Mouse (Mus musculus): ENCODE data around the gene Lbp. TPM values are rescaled to one million over a fixed set of nuclear protein-coding genes. Genes with fewer than 3 reads are reported as not detected.

Gene Lbp
- 4.4 and 5.1 TPM in 2 replicates for polyA plus RNA-seq (2014; fragmentation: Nextera tagmentation; extraction: Ambion mirVana)

- 0 out of 2 replicates have a peak, but pooled peaks cover 4% of the 10 kb centered on the region for H3K9me3 ChIP-seq (ENCODE audit: control insufficient read depth, low read length)
- H3K9ac ChIP-seq (ENCODE audit: low read length), result no peak within 1 kb of the TSS
- peak; percentile 40 for ATAC-seq (replicated peaks; ENCODE audit: low FRiP score, low TSS enrichment, low read depth)
- H3K27ac ChIP-seq (ENCODE audit: low read depth), result no peak within 1 kb of the TSS
- DNase-seq (ENCODE audit: low spot score), result peak; percentile 68
- peaks cover 8% of the 10 kb centered on the region for H3K4me1 ChIP-seq (replicated peaks; ENCODE audit: control insufficient read depth, insufficient read depth, low read length)
- H3K4me3 ChIP-seq (ENCODE audit: low read depth, low read length), result no peak within 1 kb of the TSS
- H3K27me3 ChIP-seq (replicated peaks; ENCODE audit: control insufficient read depth, insufficient read depth, low read length), result no peaks in the 10 kb centered on the region
- H3K4me2 ChIP-seq (ENCODE audit: low read length), result no peak within 1 kb of the TSS
- 35% methylated on average over 12 of the region's 13 CpGs for WGBS
- H3K36me3 ChIP-seq (ENCODE audit: control insufficient read depth, insufficient read depth, low read length), result no peaks in the 10 kb centered on the region
These were observed at the start of gene Lbp for GRCm38 (mm10) chr2:158305948-158306695. TSS of gene Lbp (plus strand) at chr2:158306493.

GRCm38 (mm10) chr2:158256894-158257293 is 49.4 kb upstream of the Lbp start:
- no peak overlapping the region for H3K4me3 ChIP-seq (ENCODE audit: low read depth, low read length)
- H3K9ac ChIP-seq (ENCODE audit: low read length), result no peak overlapping the region
- H3K36me3 ChIP-seq (ENCODE audit: control insufficient read depth, insufficient read depth, low read length), result no peaks in the 10 kb centered on the region
- H3K27me3 ChIP-seq (replicated peaks; ENCODE audit: control insufficient read depth, insufficient read depth, low read length), result no peaks in the 10 kb centered on the region
- ATAC-seq (replicated peaks; ENCODE audit: low FRiP score, low TSS enrichment, low read depth) (peak; percentile 61; the same call in 1 of the 2 replicates), DNase-seq (ENCODE audit: low spot score) (peak; percentile 61)
- peak overlapping the region; percentile 11; the same call in 1 of the 2 replicates for H3K27ac ChIP-seq (ENCODE audit: low read depth)
- H3K4me2 ChIP-seq (ENCODE audit: low read length), result peak overlapping the region; percentile 25; the same call in 1 of the 2 replicates
- no peaks in the 10 kb centered on the region for H3K9me3 ChIP-seq (ENCODE audit: control insufficient read depth, low read length)
- peaks cover 18% of the 10 kb centered on the region for H3K4me1 ChIP-seq (replicated peaks; ENCODE audit: control insufficient read depth, insufficient read depth, low read length)
- WGBS, result 5% methylated on average over 5 of the region's 5 CpGs

- Histone ChIP-seq H3K9me3 (ENCODE audit: control insufficient read depth, low read length) (no peaks in the 10 kb centered on the region), H3K4me3 (ENCODE audit: low read depth, low read length) (no peak within 1 kb of the TSS), H3K4me2 (ENCODE audit: low read length) (peak within 1 kb of the TSS; percentile 25; the same call in 1 of the 2 replicates), H3K36me3 (ENCODE audit: control insufficient read depth, insufficient read depth, low read length) (no peaks in the 10 kb centered on the region), H3K27ac (ENCODE audit: low read depth) (no peak within 1 kb of the TSS), H3K4me1 (replicated peaks; ENCODE audit: control insufficient read depth, insufficient read depth, low read length) (peaks cover 18% of the 10 kb centered on the region), H3K9ac (ENCODE audit: low read length) (no peak within 1 kb of the TSS), H3K27me3 (replicated peaks; ENCODE audit: control insufficient read depth, insufficient read depth, low read length) (no peaks in the 10 kb centered on the region)
- WGBS, result 58% methylated on average over 18 of the region's 18 CpGs
- DNase-seq (ENCODE audit: low spot score), result no peak
- ATAC-seq (replicated peaks; ENCODE audit: low FRiP score, low TSS enrichment, low read depth), result no peak
These were observed 48.3 kb upstream of the Lbp start, which contains the start of gene Bpi for GRCm38 (mm10) chr2:158258005-158258418. TSS of gene Bpi (plus strand) at chr2:158258094.

GRCm38 (mm10) chr2:158258781-158259180 is 47.5 kb upstream of the Lbp start:
- H3K4me2 ChIP-seq (ENCODE audit: low read length), result no peak overlapping the region
- peak; percentile 52 for ATAC-seq (replicated peaks; ENCODE audit: low FRiP score, low TSS enrichment, low read depth)
- WGBS, result 15% methylated on average over 12 of the region's 12 CpGs

GRCm38 (mm10) chr2:158259498-158259897 is 46.8 kb upstream of the Lbp start:
- H3K4me2 ChIP-seq (ENCODE audit: low read length), result no peak overlapping the region
- no peak for ATAC-seq (replicated peaks; ENCODE audit: low FRiP score, low TSS enrichment, low read depth)
- H3K9me3 ChIP-seq (ENCODE audit: control insufficient read depth, low read length), result no peaks in the 10 kb centered on the region
- H3K4me3 ChIP-seq (ENCODE audit: low read depth, low read length), result no peak overlapping the region
- DNase-seq (ENCODE audit: low spot score), result no peak
- H3K27me3 ChIP-seq (replicated peaks; ENCODE audit: control insufficient read depth, insufficient read depth, low read length), result no peaks in the 10 kb centered on the region
- no peak overlapping the region for H3K9ac ChIP-seq (ENCODE audit: low read length)
- H3K4me1 ChIP-seq (replicated peaks; ENCODE audit: control insufficient read depth, insufficient read depth, low read length), result peaks cover 18% of the 10 kb centered on the region
- 70% methylated on average over 8 of the region's 8 CpGs for WGBS
- no peak overlapping the region for H3K27ac ChIP-seq (ENCODE audit: low read depth)
- H3K36me3 ChIP-seq (ENCODE audit: control insufficient read depth, insufficient read depth, low read length), result no peaks in the 10 kb centered on the region

More at GRCm38 (mm10) chr2:158258781-158259180, 47.5 kb upstream of the Lbp start:
- no peak overlapping the region for H3K9ac ChIP-seq (ENCODE audit: low read length)
- peak; percentile 90 for DNase-seq (ENCODE audit: low spot score)
- no peak overlapping the region for H3K4me3 ChIP-seq (ENCODE audit: low read depth, low read length)
- H3K9me3 ChIP-seq (ENCODE audit: control insufficient read depth, low read length), result no peaks in the 10 kb centered on the region
- peaks cover 18% of the 10 kb centered on the region for H3K4me1 ChIP-seq (replicated peaks; ENCODE audit: control insufficient read depth, insufficient read depth, low read length)
- H3K36me3 ChIP-seq (ENCODE audit: control insufficient read depth, insufficient read depth, low read length), result no peaks in the 10 kb centered on the region
- H3K27ac ChIP-seq (ENCODE audit: low read depth), result no peak overlapping the region
- H3K27me3 ChIP-seq (replicated peaks; ENCODE audit: control insufficient read depth, insufficient read depth, low read length), result no peaks in the 10 kb centered on the region

- Histone ChIP-seq H3K27me3 (replicated peaks; ENCODE audit: control insufficient read depth, insufficient read depth, low read length) (no peaks in the 10 kb centered on the region), H3K4me3 (ENCODE audit: low read depth, low read length) (no peak overlapping the region), H3K4me2 (ENCODE audit: low read length) (no peak overlapping the region), H3K27ac (ENCODE audit: low read depth) (no peak overlapping the region), H3K9me3 (ENCODE audit: control insufficient read depth, low read length) (no peaks in the 10 kb centered on the region), H3K9ac (ENCODE audit: low read length) (no peak overlapping the region), H3K36me3 (ENCODE audit: control insufficient read depth, insufficient read depth, low read length) (no peaks in the 10 kb centered on the region), H3K4me1 (replicated peaks; ENCODE audit: control insufficient read depth, insufficient read depth, low read length) (no peaks in the 10 kb centered on the region)
- no peak for DNase-seq (ENCODE audit: low spot score)
- 70% methylated on average over 3 of the region's 3 CpGs for WGBS
- no peak for ATAC-seq (replicated peaks; ENCODE audit: low FRiP score, low TSS enrichment, low read depth)
These were observed 41.4 kb upstream of the Lbp start for GRCm38 (mm10) chr2:158264877-158265276.

- no peaks in the 10 kb centered on the region for H3K27me3 ChIP-seq (replicated peaks; ENCODE audit: control insufficient read depth, insufficient read depth, low read length)
- 78% methylated on average over 8 of the region's 8 CpGs for WGBS
- no peaks in the 10 kb centered on the region for H3K9me3 ChIP-seq (ENCODE audit: control insufficient read depth, low read length)
- no peak overlapping the region for H3K4me2 ChIP-seq (ENCODE audit: low read length)
- DNase-seq (ENCODE audit: low spot score) (no peak), ATAC-seq (replicated peaks; ENCODE audit: low FRiP score, low TSS enrichment, low read depth) (no peak)
- no peaks in the 10 kb centered on the region for H3K36me3 ChIP-seq (ENCODE audit: control insufficient read depth, insufficient read depth, low read length)
- H3K27ac ChIP-seq (ENCODE audit: low read depth), result no peak overlapping the region
- H3K4me3 ChIP-seq (ENCODE audit: low read depth, low read length), result no peak overlapping the region
- H3K4me1 ChIP-seq (replicated peaks; ENCODE audit: control insufficient read depth, insufficient read depth, low read length), result no peaks in the 10 kb centered on the region
- no peak overlapping the region for H3K9ac ChIP-seq (ENCODE audit: low read length)
These were observed 36.3 kb upstream of the Lbp start for GRCm38 (mm10) chr2:158270017-158270416.

GRCm38 (mm10) chr2:158273646-158274045 is 32.6 kb upstream of the Lbp start:
- Histone ChIP-seq H3K36me3 (ENCODE audit: control insufficient read depth, insufficient read depth, low read length) (no peaks in the 10 kb centered on the region), H3K4me2 (ENCODE audit: low read length) (no peak overlapping the region), H3K4me3 (ENCODE audit: low read depth, low read length) (no peak overlapping the region), H3K9me3 (ENCODE audit: control insufficient read depth, low read length) (no peaks in the 10 kb centered on the region), H3K9ac (ENCODE audit: low read length) (no peak overlapping the region), H3K27ac (ENCODE audit: low read depth) (no peak overlapping the region), H3K27me3 (replicated peaks; ENCODE audit: control insufficient read depth, insufficient read depth, low read length) (no peaks in the 10 kb centered on the region), H3K4me1 (replicated peaks; ENCODE audit: control insufficient read depth, insufficient read depth, low read length) (no peaks in the 10 kb centered on the region)
- no peak for ATAC-seq (replicated peaks; ENCODE audit: low FRiP score, low TSS enrichment, low read depth)
- 10% methylated on average over 2 of the region's 2 CpGs for WGBS
- no peak for DNase-seq (ENCODE audit: low spot score)

- H3K36me3 ChIP-seq (ENCODE audit: control insufficient read depth, insufficient read depth, low read length), result no peaks in the 10 kb centered on the region
- H3K27me3 ChIP-seq (replicated peaks; ENCODE audit: control insufficient read depth, insufficient read depth, low read length), result no peaks in the 10 kb centered on the region
- no peak overlapping the region for H3K4me2 ChIP-seq (ENCODE audit: low read length)
- no peak overlapping the region for H3K4me3 ChIP-seq (ENCODE audit: low read depth, low read length)
- ATAC-seq (replicated peaks; ENCODE audit: low FRiP score, low TSS enrichment, low read depth) (no peak), DNase-seq (ENCODE audit: low spot score) (no peak)
- H3K27ac ChIP-seq (ENCODE audit: low read depth), result no peak overlapping the region
- H3K9ac ChIP-seq (ENCODE audit: low read length), result no peak overlapping the region
- H3K9me3 ChIP-seq (ENCODE audit: control insufficient read depth, low read length), result no peaks in the 10 kb centered on the region
- WGBS, result 92% methylated on average over 3 of the region's 3 CpGs
- no peaks in the 10 kb centered on the region for H3K4me1 ChIP-seq (replicated peaks; ENCODE audit: control insufficient read depth, insufficient read depth, low read length)
These were observed 30.9 kb upstream of the Lbp start for GRCm38 (mm10) chr2:158275349-158275748.

Measured in intestine, embryonic 14.5 days (tissue).